Mouse (Mus musculus): Measurements from ENCODE around the gene Dbp.
"Not testable (repeated sequence)": the region's sequence is repeated elsewhere in the genome, so short reads cannot be mapped to it uniquely, and the experiment has no call there.

Dbp gene

DNA sequence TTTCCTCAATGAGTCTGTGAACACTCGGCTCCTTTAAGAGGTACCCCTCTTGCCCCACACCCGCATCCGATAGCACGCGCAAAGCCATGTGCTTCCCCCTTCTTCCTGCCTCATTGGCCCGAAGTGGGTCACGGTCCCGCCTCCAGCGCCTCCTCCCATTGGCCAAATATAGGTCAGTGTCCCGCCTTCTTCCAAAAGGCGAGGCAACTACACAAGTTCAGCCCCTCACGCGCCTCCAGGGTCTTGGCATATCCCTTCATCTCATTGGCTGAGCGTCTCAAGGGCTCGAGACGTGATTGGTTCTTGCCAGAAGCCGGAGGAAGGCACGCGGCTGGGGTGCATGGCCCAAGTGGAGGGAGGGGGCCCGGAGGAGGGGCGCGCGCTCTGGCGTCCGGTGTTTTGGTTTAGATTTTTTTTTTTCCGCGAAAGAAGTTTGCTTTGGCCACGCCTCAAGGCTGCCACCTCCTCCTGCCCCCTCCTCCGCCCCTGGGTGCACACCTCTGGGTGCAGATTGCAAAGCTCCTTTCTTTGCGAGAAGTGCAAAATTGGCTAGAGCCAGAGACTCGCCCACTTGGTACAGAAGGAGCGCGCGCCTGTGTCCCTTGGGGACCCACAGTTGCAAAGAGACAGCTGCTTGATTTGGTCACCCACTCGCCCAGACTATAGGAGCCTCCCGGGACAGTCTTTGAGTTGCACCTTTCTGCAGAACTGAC is at the start of gene Dbp:
Gene Dbp (plus strand): TSS at position 359 of the 713 bp plus-strand sequence.
- peak; percentile 94 for DNase-seq (ENCODE audit: low spot score)

DNA sequence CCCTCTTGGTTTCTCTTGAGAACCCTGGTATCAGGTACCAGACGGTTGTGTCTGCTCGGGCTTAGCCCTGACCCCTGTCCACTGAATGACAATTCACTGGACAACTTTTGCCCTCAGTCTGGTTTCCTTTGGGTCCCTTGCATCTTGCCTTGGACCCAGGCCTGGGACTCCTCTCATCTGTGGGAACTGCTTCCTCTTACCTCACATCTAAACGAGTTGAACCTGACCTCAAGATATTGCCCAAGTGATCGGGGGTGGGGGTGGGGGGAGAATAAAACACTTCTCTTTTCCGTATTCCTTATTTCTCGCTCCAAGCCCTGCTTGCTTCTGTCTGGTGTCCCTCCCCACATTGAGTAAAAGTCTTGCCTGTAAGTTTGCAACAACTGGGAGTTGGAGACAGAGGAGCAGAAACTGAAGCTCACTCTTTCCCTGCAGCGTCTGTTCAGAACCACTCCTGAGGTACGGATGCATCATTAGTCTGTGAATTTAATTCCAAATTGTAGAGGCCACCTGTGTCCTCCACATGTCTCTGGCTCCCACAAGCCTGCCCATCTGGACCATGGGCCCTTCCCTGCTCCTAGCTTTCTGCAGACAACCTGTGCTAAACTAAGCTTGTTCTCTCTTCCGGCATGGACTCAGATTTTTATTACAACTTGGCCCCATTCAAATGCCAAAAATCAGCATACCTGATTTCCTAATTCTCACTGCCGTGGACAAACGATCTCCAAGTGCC is 44.0 kb upstream of the Dbp start:
- DNase-seq (ENCODE audit: low spot score), result no peak

DNA sequence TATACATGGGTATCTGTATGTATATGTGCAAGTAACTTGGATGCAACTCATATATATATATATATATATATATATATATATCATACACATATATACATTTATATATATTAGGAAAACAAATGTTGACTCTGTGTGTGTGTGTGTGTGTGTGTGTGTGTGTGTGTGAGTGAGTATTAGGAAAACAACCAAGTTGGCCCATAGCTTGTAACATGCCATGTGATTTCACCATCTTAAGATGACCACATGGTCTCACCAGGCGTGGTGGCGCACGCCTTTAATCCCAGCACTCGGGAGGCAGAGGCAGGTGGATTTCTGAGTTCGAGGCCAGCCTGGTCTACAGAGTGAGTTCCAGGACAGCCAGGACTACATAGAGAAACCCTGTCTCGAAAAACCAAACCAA is 43.2 kb upstream of the Dbp start:
- not testable (repeated sequence) for DNase-seq (ENCODE audit: low spot score)

DNA sequence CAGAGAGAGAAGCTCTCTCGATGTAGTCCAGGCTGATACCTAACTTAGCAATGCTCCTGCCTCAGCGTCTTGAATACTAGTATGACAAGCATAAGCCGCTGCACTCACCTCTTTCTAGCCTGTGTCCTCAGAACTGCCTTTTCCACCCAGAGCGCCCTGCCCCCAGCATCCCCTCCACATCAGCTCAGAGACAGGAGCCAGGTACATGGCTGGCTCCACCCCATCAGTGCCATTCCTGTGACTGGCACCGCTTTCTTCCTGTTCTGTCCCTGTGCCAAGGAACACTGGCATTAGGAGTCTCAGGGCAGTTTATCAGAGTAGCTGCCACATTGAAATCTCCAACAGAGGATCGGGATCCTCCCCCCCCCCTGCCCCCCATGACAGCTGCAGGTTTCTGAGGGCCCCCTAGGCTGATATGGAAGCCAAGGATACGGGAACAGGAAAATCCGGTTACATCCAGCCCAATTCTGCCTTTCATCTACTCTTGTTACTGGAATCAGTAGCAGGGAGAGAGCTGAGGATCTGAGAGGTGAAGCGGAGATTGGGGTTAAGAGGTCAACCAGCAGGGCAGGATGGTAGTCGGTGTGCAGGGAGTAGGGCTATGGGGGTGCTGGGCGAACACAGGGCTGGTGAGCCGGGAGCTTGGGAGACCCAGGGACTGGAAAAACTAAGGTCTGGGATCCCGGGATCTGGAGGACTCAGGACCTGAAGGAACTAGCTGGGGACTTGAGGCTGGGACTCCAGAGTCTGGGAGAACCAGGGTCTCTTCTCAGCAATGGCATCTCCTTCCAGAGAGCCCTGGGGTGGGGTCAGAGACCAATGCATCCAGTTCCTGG is 39.4 kb upstream of the Dbp start:
- no peak for DNase-seq (ENCODE audit: low spot score)

DNA sequence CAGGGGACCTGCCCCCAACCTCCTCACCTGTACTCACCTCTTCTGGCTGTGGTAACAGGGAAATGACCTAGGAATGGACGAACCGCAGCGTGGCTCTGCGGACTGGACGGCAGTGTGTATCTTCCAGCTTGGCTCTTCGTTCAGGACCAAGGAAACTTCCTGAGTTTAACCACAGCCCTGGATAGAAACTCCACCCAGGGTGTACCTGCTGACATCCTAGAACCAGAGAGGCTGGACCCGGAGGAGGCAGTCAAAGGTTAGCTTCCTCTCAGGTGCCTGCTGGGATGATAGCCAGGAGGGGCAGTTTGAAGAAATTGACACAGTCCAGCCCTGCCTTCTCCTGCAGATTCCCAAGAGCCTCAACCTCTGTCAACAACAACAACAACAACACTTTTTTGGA is 38.7 kb upstream of the Dbp start, which contains the start of gene Fut2:
Gene Fut2 (minus strand): TSS at position 234 of the 400 bp plus-strand sequence.
- DNase-seq (ENCODE audit: low spot score), result no peak

DNA sequence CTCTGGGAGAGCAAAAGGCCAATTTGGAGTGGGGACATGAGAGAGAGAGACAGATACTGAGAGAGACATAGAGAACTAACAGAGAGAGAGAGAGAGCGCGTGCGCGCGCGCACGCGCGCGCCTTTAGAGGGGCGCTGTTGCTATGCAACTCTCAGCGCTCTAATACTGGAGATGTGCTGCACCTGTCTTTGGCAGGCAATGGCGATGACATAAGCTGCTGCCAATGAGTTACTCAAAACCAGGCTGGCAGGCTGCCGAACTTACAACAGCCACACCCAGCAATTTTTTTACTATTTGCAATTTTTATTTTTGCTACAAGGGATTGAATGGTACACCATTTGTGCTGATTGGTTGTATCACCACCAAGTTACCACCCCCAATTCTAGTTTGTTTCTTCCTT is 37.1 kb upstream of the Dbp start:
- no peak for DNase-seq (ENCODE audit: low spot score)

DNA sequence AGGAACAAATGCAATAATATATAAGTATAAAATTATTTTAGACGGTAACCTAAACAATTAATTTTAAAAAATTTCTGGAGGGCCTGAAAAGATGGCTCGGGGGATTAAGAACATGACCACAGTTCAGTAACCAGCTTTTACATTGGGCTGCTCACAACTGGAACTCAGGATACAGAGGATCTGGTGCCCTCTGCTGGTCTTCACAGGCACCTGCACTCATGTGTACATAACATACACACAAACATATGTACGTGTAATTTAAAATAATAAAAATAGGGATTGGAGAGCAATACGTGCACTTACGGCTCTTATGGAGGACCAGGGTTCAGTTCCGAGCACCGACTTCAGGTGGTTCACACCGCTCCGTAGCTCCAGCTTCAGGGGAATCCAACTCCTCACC is 36.0 kb upstream of the Dbp start:
- no peak for DNase-seq (ENCODE audit: low spot score)

DNA sequence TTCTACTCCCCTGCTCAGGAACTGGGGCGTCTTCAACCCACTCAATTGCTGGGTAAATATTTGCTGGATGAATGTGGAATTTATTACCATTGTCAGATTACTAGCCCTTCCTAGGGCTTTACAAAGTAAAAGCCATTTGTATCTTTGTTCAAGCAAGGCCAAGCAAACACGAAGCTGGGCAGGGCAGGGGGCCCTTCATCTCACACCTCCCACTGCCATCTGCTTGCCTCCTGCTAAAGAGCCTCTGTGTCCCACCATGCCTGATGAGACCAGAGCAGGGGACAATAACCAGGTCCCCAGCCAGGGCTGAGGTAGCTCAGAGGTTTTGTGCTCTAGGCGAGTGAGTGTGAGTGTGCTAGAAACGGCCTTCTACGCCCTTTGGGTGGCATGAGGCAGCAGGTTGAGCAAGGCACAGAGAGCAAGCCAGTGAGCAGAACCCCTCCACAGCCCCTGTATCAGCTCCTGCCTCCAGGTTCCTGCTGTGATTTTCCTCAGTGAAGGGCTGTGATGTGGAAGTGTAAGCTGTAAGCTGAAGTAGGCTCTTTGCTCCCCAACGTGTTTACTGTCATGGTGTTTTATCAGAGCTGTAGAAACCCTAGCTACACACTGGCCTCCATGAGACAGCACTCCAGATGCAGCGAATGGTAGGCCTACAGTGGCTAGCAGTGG is 27.1 kb upstream of the Dbp start:
- no peak for DNase-seq (ENCODE audit: low spot score)

DNA sequence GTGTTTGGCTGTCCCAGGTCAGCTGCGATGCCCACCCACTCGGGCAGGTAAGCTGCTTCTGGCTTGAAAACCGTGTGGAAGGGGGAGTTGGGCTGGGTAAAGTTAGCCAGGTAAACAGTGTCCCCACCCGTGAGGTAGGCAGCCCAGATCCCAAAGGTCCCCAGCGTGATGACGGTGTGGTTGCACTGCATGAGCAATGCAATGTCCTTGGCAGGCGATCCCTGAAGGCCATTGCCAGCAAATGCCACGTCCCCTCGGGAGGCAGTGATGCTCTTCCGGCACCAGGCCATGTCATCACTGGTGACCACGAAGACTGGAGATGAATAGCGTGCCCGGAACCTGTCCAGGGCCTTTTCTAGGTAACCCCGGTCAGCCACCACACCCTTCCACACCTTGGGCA is 26.4 kb upstream of the Dbp start:
- DNase-seq (ENCODE audit: low spot score), result no peak

DNA sequence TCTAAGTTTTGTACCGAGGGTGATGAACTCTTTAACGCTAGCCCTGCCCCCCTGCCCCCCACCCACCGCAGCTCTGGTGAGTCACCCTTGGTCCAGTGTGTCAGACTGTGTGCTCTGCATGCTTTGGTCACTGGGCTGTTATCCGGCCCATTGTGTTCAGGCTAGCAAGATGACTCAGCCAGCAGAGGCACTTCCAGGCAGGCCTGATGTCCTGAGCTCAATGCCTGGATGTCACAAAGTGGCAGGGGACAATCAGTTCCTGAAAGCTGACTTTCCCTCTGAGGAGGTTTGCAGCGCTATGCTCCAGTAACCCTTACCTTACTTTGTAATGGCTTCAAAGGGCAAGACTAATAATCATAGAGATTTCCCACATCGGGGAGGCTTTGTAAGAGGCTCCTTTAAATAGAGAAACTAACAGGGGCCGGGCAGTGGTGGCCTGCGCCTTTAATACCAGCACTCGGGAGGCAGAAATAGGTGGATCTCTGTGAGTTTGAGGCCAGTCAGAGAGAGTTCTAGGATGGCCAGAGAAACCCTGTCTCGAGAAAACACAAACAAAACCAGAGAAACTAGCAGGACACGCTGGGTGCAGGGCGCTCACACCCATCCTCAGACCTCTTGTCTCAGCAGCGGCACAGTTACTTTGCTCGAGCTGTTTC is 24.8 kb upstream of the Dbp start:
- no peak for DNase-seq (ENCODE audit: low spot score)

DNA sequence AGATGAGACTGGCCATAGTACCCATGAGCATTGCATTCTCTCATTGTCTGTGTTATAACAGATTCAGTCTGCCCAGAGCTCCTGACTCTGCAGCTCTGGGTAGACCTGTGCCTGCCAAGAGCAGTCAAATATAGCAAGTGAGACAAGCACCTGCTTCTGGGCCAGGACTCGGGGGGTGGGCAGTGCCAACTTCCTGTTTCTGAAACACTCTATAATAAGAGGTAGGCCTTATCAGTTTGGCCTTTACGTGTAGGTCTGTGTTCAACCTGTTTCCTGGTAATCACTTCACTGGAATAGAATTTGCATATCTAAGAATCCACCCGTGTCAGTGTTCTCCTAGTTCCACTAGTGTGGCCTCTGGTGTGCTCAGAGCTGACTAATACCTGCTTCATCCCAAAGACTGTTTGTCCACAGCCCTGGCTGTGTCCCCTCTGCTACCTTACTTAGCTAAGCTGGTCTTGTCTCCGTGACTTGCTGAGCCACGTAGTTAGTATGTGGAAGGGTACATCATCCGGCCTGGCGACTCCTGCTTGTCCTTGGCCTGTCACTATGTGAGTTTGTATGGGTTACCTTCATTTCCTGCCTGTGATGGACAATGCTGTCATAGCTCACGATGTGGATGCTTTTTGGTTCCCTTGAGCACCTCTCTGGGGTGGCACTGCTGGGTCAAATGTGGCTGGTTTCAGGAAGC is 23.7 kb upstream of the Dbp start:
- DNase-seq (ENCODE audit: low spot score), result no peak

DNA sequence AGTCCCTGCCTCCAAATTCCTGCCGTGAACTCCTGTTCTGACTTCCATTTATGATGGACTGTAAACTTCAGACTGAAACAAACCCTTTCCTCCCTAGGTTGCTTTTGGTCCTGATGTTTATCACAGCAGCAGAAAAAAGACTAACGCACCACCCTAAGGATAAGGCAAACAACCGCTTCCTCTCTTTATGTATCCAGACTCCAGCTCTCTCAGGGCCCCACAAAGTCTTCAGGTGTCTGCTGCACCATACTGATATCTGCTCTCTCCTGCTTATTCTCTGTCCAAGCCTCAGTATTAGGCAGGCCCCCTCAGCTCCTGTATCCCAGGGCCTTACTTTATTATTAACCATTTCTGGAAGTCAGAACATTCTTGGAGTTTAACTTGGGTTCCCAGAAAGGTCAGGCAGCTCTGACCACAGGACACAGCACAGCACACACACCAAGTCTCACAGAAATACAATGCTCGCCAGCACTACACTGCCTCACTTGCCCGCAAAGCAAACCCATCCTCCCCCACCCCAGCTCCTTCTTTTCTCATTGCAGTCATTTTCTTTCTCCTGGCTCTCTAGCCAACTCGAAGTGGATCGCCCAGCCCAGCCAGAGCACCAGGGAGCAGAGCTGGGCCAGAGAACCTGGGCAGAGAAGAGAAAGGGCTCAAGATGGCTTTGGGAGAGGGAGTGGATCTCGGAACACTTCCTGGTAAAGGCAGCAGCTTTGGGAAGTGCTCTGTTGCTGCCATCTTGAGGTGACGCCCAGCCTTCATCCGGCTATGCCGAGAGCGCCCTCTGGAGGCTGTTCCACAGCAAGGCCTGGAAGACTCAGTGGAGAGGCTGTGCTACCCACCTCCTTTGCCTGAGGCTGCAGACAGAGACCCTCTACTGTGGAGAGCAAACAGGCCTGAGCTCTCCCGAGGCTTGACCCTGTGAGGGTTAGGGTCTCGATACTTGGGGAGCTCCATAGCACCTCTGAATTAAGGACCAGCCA is 22.5 kb upstream of the Dbp start:
- DNase-seq (ENCODE audit: low spot score), result peak; percentile 86

DNA sequence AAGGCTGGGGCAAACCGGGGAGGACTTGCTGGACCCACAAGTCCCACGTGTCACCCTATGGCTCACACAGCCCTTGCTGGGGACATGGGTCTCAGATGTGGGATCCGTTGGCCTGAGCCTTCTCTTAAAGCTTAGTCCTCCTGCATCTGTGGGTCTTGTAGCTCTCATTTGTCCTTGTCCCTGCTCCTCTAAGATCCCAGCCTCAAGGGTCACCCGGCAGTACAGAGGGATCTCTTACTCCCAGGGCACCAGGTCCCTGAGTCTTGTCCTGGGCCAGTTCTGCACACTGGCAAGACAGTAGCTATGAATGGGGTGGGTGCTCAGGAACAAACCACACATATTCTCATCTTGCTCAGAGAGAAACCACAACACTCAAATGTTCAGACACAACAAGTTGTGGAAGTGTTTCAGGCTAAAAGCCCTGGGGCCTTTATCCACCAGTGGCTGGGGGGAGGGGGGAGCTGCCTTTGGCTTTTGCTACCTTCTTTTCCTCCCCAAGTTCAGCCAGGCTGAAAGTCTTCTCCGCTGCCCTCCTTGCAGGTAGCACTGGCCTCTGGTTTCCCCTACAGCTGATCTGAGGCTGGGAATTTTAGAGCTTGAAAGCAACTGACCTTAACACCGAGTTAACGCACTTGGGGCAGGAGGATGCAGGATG is 21.4 kb upstream of the Dbp start, which contains the start of gene Ntn5:
Gene Ntn5 (plus strand): TSS at position 627 of the 655 bp plus-strand sequence.
- no peak for DNase-seq (ENCODE audit: low spot score)

DNA sequence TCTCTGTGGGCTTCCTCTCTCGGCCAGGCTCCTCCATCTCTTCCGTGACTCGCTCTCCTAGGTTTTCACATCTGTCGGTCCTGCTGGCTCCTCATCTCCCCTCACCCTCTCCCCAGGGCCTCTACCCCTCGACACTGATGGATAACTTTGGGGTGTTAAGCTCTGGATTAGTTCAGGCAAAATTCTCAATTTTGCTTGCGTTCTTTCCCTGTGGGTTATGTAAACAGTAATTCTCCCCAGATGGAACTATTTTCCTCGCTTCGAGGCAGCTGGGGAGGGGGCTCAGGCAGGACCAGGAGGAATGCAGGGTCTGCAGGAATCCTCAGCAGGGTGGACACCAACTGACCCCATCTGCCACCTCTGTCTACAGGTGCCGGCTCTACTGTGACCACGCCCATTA is 19.1 kb upstream of the Dbp start:
- DNase-seq (ENCODE audit: low spot score), result no peak

DNA sequence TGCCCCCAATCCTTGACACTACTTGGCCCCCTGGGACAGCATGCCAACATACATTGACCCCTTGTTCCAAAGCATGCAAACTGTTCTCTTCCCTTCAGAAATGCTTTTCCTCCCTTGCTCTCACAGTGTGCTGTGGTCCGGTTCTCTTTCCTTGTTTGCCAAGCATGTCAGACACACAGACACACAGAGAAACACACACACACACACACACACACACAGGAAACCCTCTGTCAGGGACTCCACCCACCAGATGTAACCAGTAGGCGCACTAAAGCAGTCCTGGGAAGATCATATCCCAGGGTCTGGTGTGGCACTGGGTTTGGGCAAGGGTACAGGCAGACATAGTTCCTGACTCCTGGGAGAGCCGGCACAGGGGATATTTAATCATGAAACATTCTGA is 18.0 kb upstream of the Dbp start:
- DNase-seq (ENCODE audit: low spot score), result no peak

DNA sequence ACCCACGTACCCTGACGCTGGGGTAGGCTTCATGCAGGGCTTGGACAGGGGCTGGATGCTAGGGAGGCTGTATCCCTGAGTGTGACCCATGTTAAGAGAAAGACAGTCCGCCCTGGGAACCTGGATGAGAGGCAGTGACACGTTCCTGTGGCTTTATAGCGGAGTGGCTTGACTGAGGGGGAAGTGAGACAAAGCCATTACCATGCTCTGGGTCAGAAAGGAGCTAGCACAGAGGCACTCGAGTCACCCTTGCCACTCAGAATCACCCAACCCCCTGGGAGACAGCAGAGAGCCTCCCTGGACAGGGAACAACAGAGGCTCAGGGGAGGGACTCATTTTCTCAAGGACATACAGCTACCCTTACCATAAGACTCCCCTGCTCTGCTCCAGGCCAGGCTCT is 15.8 kb upstream of the Dbp start:
- no peak for DNase-seq (ENCODE audit: low spot score)

DNA sequence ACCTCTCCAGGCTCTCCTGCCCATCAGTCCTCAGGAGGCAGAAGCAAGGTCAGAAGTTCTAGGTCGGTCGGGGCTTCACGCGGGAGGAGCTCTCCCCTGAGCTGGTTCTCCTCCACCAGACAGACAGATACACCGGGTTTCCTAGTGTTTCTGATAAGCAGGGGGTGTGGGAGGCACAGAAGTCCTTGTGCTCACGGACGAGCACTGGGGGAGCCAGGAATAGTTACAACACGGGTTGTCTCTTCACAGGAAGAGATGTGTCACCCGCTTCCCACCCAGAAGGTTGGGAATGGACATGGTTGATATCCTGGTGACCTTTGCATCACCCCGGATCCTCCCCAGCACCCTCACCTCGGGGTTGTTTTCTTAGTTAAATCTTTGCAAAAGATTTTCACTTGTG is 15.1 kb upstream of the Dbp start:
- no peak for DNase-seq (ENCODE audit: low spot score)

DNA sequence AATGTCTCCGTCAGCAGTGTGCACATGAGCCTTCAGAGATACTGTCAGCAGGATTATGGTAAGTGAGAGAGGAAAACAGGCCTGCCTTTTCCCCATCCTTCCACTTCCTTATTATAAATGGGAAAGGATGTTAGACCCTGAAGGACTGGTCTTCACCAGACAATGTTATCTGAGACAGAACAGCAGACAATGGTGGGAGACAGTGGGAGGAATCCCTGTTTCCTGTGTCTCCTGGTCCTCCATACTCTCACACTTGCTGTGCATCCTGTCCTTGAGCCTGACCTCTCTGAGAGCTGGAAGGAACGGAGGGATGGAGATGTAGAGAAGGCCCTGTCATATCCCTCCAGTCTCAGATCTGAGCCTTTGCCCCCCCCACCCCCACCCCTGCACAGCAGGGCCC is 12.5 kb upstream of the Dbp start:
- DNase-seq (ENCODE audit: low spot score), result no peak

DNA sequence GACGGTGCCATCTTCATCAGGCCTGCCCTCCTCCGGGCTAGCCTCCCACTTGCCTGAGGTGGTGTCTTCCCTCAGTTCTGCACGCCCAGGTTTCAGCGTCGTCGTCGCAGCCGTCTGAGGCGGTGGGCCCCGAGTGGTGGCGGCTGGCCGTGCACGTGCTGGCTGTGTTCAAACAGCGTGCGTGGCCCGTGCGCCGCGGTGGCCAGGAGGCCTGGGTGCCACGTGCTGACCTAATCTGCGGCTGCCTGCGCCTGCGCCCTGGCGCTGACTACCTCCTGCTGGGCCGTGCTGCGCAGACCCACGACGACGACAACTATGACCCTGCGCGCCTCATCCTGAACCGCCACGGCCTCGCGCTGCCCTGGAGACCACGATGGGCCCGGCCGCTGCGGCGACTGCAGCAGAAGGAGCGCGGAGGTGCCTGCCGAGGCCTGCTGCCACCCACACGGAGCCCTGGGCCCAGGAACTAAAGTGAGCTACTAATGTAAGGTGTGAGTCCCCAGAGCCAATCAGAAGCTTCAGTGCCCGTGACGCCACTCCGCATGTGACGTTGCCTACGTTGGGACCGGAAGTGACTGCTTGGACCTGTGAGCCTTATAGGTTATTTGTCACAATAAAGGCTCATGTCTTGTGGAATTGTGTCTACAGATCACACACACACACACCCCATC is 10.8 kb upstream of the Dbp start, which contains the start of gene Sec1:
Gene Sec1 (minus strand): TSS at position 482 of the 671 bp plus-strand sequence.
- DNase-seq (ENCODE audit: low spot score), result no peak

Measured in ovary, postnatal 14 days (tissue).